Mouse (Mus musculus): ENCODE measurements at regions not wholly inside any gene's neighbourhood (a gene's known extent, or its start where the extent isn't known, plus 50 kb on each side); places are given as distances from the start of the nearest gene placed in this dataset.

DNA sequence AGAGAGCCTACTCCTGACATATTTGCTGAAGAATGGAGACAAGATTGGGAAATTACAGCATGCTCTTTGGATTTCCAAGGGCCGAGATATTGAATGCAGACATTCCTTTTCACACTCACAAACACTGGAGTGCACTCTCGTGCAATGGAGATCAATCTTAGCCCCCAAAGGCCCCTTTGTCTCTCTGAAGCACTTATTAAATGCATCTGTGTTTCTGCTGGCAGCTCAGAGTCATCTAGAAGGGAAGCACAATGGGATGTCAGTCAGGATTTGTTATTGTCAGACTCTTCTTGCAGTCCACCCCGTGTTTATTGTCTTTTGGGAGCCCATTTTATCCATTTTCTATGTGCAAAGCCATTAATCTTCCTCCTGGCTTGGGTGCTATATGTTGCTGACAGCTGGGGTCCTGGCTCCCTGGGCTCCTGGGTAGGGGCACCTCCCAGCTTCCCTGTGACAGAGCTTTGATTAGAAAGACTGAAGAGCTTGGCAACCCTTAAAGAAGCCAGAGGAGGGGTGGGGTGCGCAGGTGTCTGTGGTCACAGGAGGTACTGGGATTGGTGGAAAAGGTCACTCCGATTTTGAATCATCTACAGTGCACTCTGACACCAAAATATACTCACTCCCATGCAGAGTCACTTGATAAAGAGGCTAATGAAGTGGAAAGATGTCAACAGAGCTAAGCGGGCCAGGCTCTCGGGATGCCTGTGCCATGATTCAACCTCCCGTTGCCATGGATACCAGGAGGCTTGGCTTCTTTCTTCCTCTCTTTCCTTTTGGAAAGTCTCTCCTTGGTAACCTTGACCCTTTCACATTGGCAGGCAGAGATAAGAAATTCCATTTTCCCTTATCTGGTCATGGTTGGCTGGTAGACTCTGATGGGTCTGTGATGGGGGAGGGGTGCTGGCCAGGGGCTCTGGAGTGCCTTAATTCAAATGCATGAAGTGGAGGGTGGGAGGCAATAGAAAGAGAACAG lies 220.8 kb upstream of the Ppp2r3a start:
- no peak for TF ChIP-seq CTCF (IDR thresholded peaks at IDR 0.05; ENCODE audit: borderline replicate concordance, insufficient read depth, low read depth, low read length)
- TF ChIP-seq POLR2A (IDR thresholded peaks at IDR 0.05; ENCODE audit: borderline replicate concordance, insufficient read depth, low read length) = no peak

Data from cerebellum, adult 2 months (tissue).